Mouse (Mus musculus) MEL (cell line): ENCODE data around the gene Lrrn3. TPM values are rescaled to one million over a fixed set of nuclear protein-coding genes. Genes with fewer than 3 reads are reported as not detected.

Experiments
- DNase-seq: peaks from one replicate; pipeline ENCODE4 v3.0.0; 2011; ENCODE audit warnings: low read depth, low spot score
- H3K27ac ChIP-seq: 2 replicates; pipeline ENCODE4 v1.5.1; 2012; ENCODE audit warnings: low read depth, mild to moderate bottlenecking, control low read depth, low read length, moderate library complexity; ENCODE audit not compliant: control insufficient read depth
- H3K27me3 ChIP-seq, 2 experiments: fragments of 150-350 bp in 1 of 2; sonication (generic) in 1 of 2; 2 replicates each; pipeline ENCODE4 v1.6.1; 2012; ENCODE audit warnings: low read length in 2 of 2, mild to moderate bottlenecking in 2 of 2, improper control_type of control experiment in 1 of 2, moderate library complexity in 1 of 2; ENCODE audit not compliant: insufficient read depth in 2 of 2, control insufficient read depth in 1 of 2
- H3K36me3 ChIP-seq, 2 experiments: 2 replicates each; pipeline ENCODE4 v1.6.1; 2012 to 2014; ENCODE audit warnings: low read length in 2 of 2, improper control_type of control experiment in 1 of 2, inconsistent platforms in 1 of 2, mild to moderate bottlenecking in 1 of 2; ENCODE audit not compliant: insufficient read depth in 2 of 2, control insufficient read depth in 1 of 2
- H3K4me1 ChIP-seq, 2 experiments: fragments of 150-350 bp in 1 of 2; sonication (generic) in 1 of 2; 2 replicates each; pipeline ENCODE4 v1.6.1; 2012; ENCODE audit warnings: low read length in 2 of 2, improper control_type of control experiment in 1 of 2, mild to moderate bottlenecking in 1 of 2; ENCODE audit not compliant: insufficient read depth in 2 of 2, control insufficient read depth in 1 of 2
- H3K4me3 ChIP-seq, 2 experiments: fragments of 150-350 bp in 1 of 2; sonication (generic) in 1 of 2; 2 replicates each; pipeline ENCODE4 v1.5.1; 2012; ENCODE audit warnings: low read depth in 2 of 2, low read length in 2 of 2, mild to moderate bottlenecking in 2 of 2, moderate library complexity in 2 of 2, control low read depth in 1 of 2, improper control_type of control experiment in 1 of 2; ENCODE audit not compliant: control insufficient read depth in 1 of 2, insufficient read depth in 1 of 2
- H3K79me2 ChIP-seq: 2 replicates; pipeline ENCODE4 v1.6.1; 2012; ENCODE audit warnings: mild to moderate bottlenecking, low read length, moderate library complexity; ENCODE audit not compliant: control insufficient read depth, poor library complexity, insufficient read depth
- H3K9ac ChIP-seq: 2 replicates; pipeline ENCODE4 v1.6.1; 2012; ENCODE audit warnings: low read depth, mild to moderate bottlenecking, control low read depth, low read length, moderate library complexity; ENCODE audit not compliant: control insufficient read depth, poor library complexity, severe bottlenecking
- H3K9me3 ChIP-seq: fragments of 150-350 bp; sonication (generic); replicated peaks from 2 replicates; pipeline ENCODE4 v1.6.1; 2012; ENCODE audit warnings: mild to moderate bottlenecking, low read length, improper control_type of control experiment, moderate library complexity; ENCODE audit not compliant: insufficient read depth
- CTCF ChIP-seq, 3 experiments: IDR thresholded peaks in 2 of 3; conservative IDR thresholded peaks in 1 of 3; 2 replicates each; pipeline ENCODE4 v1.5.1; 2011 to 2012; ENCODE audit warnings: low read length in 3 of 3, low read depth in 2 of 3, mild to moderate bottlenecking in 2 of 3, improper control_type of control experiment in 1 of 3, inconsistent platforms in 1 of 3, mixed read lengths in 1 of 3, moderate library complexity in 1 of 3; ENCODE audit not compliant: control insufficient read depth in 1 of 3, insufficient read depth in 1 of 3, poor library complexity in 1 of 3, severe bottlenecking in 1 of 3
- E2F4 ChIP-seq: IDR thresholded peaks from 2 replicates; pipeline ENCODE4 v1.6.1; 2011; ENCODE audit warnings: low read depth, low read length, improper control_type of control experiment, borderline replicate concordance
- GABPA ChIP-seq: IDR thresholded peaks from 2 replicates; pipeline ENCODE4 v1.6.1; 2012; ENCODE audit warnings: low read depth, mild to moderate bottlenecking, inconsistent platforms, low read length, improper control_type of control experiment, moderate library complexity
- GATA1 ChIP-seq: IDR thresholded peaks from 2 replicates; pipeline ENCODE4 v1.6.1; 2011; ENCODE audit warnings: low read depth, low read length, improper control_type of control experiment
- JUND ChIP-seq: IDR thresholded peaks from 2 replicates; pipeline ENCODE4 v1.6.1; 2011; ENCODE audit warnings: low read depth, mild to moderate bottlenecking, improper control_type of control experiment, low read length
- MAFK ChIP-seq: IDR thresholded peaks from 2 replicates; pipeline ENCODE4 v1.6.1; 2011; ENCODE audit warnings: low read depth, mild to moderate bottlenecking, low read length, improper control_type of control experiment, borderline replicate concordance
- MAX ChIP-seq: IDR thresholded peaks from 2 replicates; pipeline ENCODE4 v1.6.1; 2011; ENCODE audit warnings: low read length, improper control_type of control experiment
- MEF2A ChIP-seq: IDR thresholded peaks from 2 replicates; pipeline ENCODE4 v1.6.1; 2014; ENCODE audit warnings: low read depth, mild to moderate bottlenecking, inconsistent platforms, low read length, improper control_type of control experiment; ENCODE audit not compliant: poor library complexity, insufficient replicate concordance, severe bottlenecking; ENCODE audit errors: extremely low read depth
- MXI1 ChIP-seq: IDR thresholded peaks from 2 replicates; pipeline ENCODE4 v1.6.1; 2011; ENCODE audit warnings: mild to moderate bottlenecking, low read depth, low read length, improper control_type of control experiment
- MYB ChIP-seq: IDR thresholded peaks from 2 replicates; pipeline ENCODE4 v1.6.1; 2011; ENCODE audit warnings: mild to moderate bottlenecking, low read depth, low read length, improper control_type of control experiment
- MYC ChIP-seq: IDR thresholded peaks from 2 replicates; pipeline ENCODE4 v1.6.1; 2011; ENCODE audit warnings: low read depth, mild to moderate bottlenecking, low read length, improper control_type of control experiment, moderate library complexity
- NELFE ChIP-seq: IDR thresholded peaks from 2 replicates; pipeline ENCODE4 v1.6.1; 2011; ENCODE audit warnings: low read depth, low read length, improper control_type of control experiment
- NRF1 ChIP-seq: IDR thresholded peaks from 2 replicates; pipeline ENCODE4 v1.6.1; 2014; ENCODE audit warnings: low read depth, mild to moderate bottlenecking, inconsistent platforms, low read length, improper control_type of control experiment, moderate library complexity; ENCODE audit not compliant: poor library complexity, insufficient read depth, severe bottlenecking
- RAD21 ChIP-seq: IDR thresholded peaks from 2 replicates; pipeline ENCODE4 v1.6.1; 2011; ENCODE audit warnings: mild to moderate bottlenecking, low read depth, low read length, improper control_type of control experiment
- RCOR1 ChIP-seq: IDR thresholded peaks from 2 replicates; pipeline ENCODE4 v1.6.1; 2012; ENCODE audit warnings: low read depth, mild to moderate bottlenecking, inconsistent platforms, low read length, improper control_type of control experiment
- SIN3A ChIP-seq: IDR thresholded peaks from 2 replicates; pipeline ENCODE4 v1.6.1; 2012; ENCODE audit warnings: low read length, improper control_type of control experiment, inconsistent platforms
- TAL1 ChIP-seq: IDR thresholded peaks from 2 replicates; pipeline ENCODE4 v1.6.1; 2012; ENCODE audit warnings: mild to moderate bottlenecking, inconsistent platforms, low read length, moderate library complexity, mixed read lengths
- TBP ChIP-seq: IDR thresholded peaks from 2 replicates; pipeline ENCODE4 v1.8.0; 2011; ENCODE audit warnings: low read depth, low read length, improper control_type of control experiment
- UBTF ChIP-seq: IDR thresholded peaks from 2 replicates; pipeline ENCODE4 v1.6.1; 2012; ENCODE audit warnings: low read depth, mild to moderate bottlenecking, inconsistent platforms, low read length, improper control_type of control experiment, moderate library complexity, borderline replicate concordance; ENCODE audit not compliant: insufficient read depth
- USF2 ChIP-seq, 2 experiments: IDR thresholded peaks; 2 replicates each; pipeline ENCODE4 v1.6.1; 2011 to 2012; ENCODE audit warnings: improper control_type of control experiment in 2 of 2, low read length in 2 of 2, borderline replicate concordance in 1 of 2, inconsistent platforms in 1 of 2, low read depth in 1 of 2, mild to moderate bottlenecking in 1 of 2; ENCODE audit not compliant: insufficient read depth in 1 of 2
- polyA plus RNA-seq, 2 experiments: library from polyadenylated mRNA; stranded (reverse) in 1 of 2; unstranded in 1 of 2; fragments of >175 nt in 1 of 2; fragments of >200 nt in 1 of 2; gene quantifications; 2 replicates each; pipeline versions ENCODE4 v1.2.1 to v1.2.4; 2012; ENCODE audit warnings: low replicate concordance in 2 of 2, low read depth in 1 of 2; ENCODE audit not compliant: insufficient read length in 2 of 2, insufficient read depth in 1 of 2, missing spikeins in 1 of 2
- total RNA-seq: library from RNA; depleted of rRNA; stranded (reverse); fragments of 300-350 nt; gene quantifications from 2 replicates; pipeline ENCODE4 v1.2.3, GENCODE M21; 2012

Lrrn3 gene
- total and polyA plus RNA-seq, 3 experiments: not detected

DNA sequence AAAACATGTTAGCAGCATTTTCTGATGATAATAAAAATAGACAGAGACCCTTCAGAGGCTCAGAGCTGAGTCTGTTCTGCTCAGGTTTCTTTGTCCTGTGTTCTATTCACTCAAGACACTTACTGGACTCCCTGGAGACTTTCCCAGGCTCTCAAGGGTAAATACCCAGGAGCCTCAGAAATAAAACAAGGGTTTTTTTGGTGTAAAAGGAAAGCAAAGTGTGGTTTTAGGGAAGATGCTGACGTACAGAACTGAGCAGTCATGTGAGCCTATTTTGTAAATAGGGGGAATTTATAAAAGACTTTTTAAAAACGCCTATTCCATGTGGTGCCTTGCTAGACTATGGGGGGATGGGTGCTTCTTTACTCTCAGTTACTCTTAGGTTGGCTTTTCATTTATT lies 40.5 kb upstream of the Lrrn3 start:
- Histone ChIP-seq H3K4me3 (no peak overlapping the region), H3K9me3 (no peaks in the 10 kb centered on the region), H3K4me1 (no peaks in the 10 kb centered on the region), H3K9ac (no peak overlapping the region), H3K27ac (no peak overlapping the region), H3K27me3 (no peaks in the 10 kb centered on the region), H3K79me2 (no peaks in the 10 kb centered on the region)
- no peak for DNase-seq
- TF ChIP-seq MXI1 (no peak), TBP (no peak), USF2 (IDR thresholded peaks at IDR 0.05; ENCODE audit: borderline replicate concordance in 1 of 2, insufficient read depth in 1 of 2, low read depth in 1 of 2, low read length in 2 of 2) (no peak), JUND (no peak), MAX (no peak), SIN3A (no peak), MYC (no peak), MYB (no peak), UBTF (no peak), NELFE (no peak), E2F4 (no peak), NRF1 (no peak), RCOR1 (no peak), CTCF (IDR thresholded peaks at IDR 0.05 in 2 of 3, conservative IDR thresholded peaks at IDR 0.05 in 1 of 3; ENCODE audit: control insufficient read depth in 1 of 3, insufficient read depth in 1 of 3, low read depth in 2 of 3, low read length in 3 of 3, poor library complexity in 1 of 3, severe bottlenecking in 1 of 3) (no peak)
- TF ChIP-seq, all 39 proteins: peak for 0
- no peaks in the 10 kb centered on the region for H3K36me3 ChIP-seq

DNA sequence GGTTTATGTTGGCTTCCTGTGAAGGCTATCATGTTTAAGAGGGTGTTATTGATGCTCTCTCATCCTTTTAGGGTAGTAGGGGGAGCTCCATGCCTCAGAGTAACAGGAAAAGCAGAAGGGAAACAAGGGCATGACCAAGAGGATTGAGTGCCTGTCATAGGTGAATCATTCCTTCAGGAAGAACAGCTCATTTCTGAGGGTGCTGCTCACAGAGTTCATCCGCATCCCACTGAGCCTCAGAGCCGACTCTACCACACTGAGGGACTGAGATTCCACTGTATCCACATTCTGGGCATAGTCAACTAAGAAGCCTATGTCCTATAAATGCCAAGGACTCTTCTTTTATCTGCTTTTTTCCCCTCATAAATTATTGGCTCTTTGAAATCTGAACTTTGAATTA lies 35.4 kb upstream of the Lrrn3 start:
- H3K27me3 ChIP-seq: no peaks in the 10 kb centered on the region
- no peaks in the 10 kb centered on the region for H3K79me2 ChIP-seq
- H3K9ac ChIP-seq: no peak overlapping the region
- H3K27ac ChIP-seq: no peak overlapping the region
- no peaks in the 10 kb centered on the region for H3K9me3 ChIP-seq
- no peak for DNase-seq
- no peak for TF ChIP-seq NELFE
- TF ChIP-seq TAL1: no peak
- no peak for TF ChIP-seq RAD21
- TF ChIP-seq NRF1: no peak
- no peak for TF ChIP-seq SIN3A
- no peak for TF ChIP-seq TBP
- no peak for TF ChIP-seq UBTF
- TF ChIP-seq MAFK: no peak
- no peak for TF ChIP-seq GATA1
- no peak for TF ChIP-seq MEF2A
- no peak for TF ChIP-seq GABPA
- no peaks in the 10 kb centered on the region for H3K4me1 ChIP-seq
- no peak overlapping the region for H3K4me3 ChIP-seq
- no peaks in the 10 kb centered on the region for H3K36me3 ChIP-seq
